8 mouse cellular contexts compared by ENCODE assay signal in genomic region chr11:116434287-116434966, GRCm38 (mm10). TPM values are rescaled to one million over a fixed set of nuclear protein-coding genes. Genes with fewer than 3 reads are reported as not detected.
DNase-seq lines count a peak whose midpoint lies in the region; TF ChIP-seq lines count a peak whose summit lies in the region.

No protein-coding gene starts in this region.

- H3K9me3 ChIP-seq in ES-E14 (ENCODE audit: control insufficient read depth, insufficient read depth, low read depth, low read length): no peaks in the 10 kb centered on the region
- no peaks in the 10 kb centered on the region for H3K9me3 ChIP-seq in forebrain, embryonic 10.5 days

- H3K36me3 ChIP-seq in ES-E14 (ENCODE audit: control insufficient read depth, insufficient read depth, low read length, poor library complexity, severe bottlenecking): peaks cover 32% of the 10 kb centered on the region
- H3K36me3 ChIP-seq in forebrain, embryonic 10.5 days (replicated peaks): peaks cover 37% of the 10 kb centered on the region

- in situ Hi-C loops in ES-E14 (cut with MboI; ENCODE audit: low sequenced_read_pairs in 2 of 2, unreplicated experiment in 2 of 2): no loop called here

- no peak for DNase-seq in ES-E14 (ENCODE audit: low read depth, low spot score)
- DNase-seq in forebrain, embryonic 10.5 days (ENCODE audit: extremely low spot score, low spot score): peak; percentile 70
- DNase-seq in heart, postnatal 10 days: peak; percentile 84
- DNase-seq in layer of hippocampus, postnatal 10 days (ENCODE audit: low spot score in 2 of 2): peak; percentile 65 to 73
- peak; percentile 78 for DNase-seq in lung, postnatal 25 days (ENCODE audit: low spot score)
- peak; percentile 61 for DNase-seq in right cerebral cortex, postnatal 14 days
- peak; percentile 78 to 80 for DNase-seq in urinary bladder, postnatal 4 days (ENCODE audit: low spot score in 2 of 2)

- peak overlapping the region; percentile 84 for H3K9ac ChIP-seq in ES-E14 (ENCODE audit: insufficient read depth, low read depth, low read length, poor library complexity, severe bottlenecking)

- H3K4me3 ChIP-seq in ES-E14 (ENCODE audit: insufficient read depth in 1 of 2, low read depth in 1 of 2, low read length in 2 of 2, poor library complexity in 1 of 2, severe bottlenecking in 1 of 2): peak overlapping the region; percentile 78 to 97
- peak overlapping the region; percentile 96 for H3K4me3 ChIP-seq in brown adipose tissue, adult 24 weeks (ENCODE audit: insufficient read depth, low read depth, low read length)
- peak overlapping the region; percentile 96 for H3K4me3 ChIP-seq in forebrain, embryonic 10.5 days

- intact Hi-C loops in heart, postnatal 10 days (cut with DNase I): loop anchor here (5.0 kb wide), 1 partner anchor 347 kb away; the partner anchor contains the start of gene Wbp2

- under 1% methylated on average over 66 of the region's 67 CpGs for WGBS in forebrain, embryonic 10.5 days

- H3K27me3 ChIP-seq in forebrain, embryonic 10.5 days (ENCODE audit: poor library complexity, severe bottlenecking): peaks cover 22% of the 10 kb centered on the region

- H3K27ac ChIP-seq in ES-E14 (ENCODE audit: insufficient read depth, low read depth, low read length, poor library complexity, severe bottlenecking): peak overlapping the region; percentile 63
- H3K27ac ChIP-seq in brown adipose tissue, adult 24 weeks (replicated peaks; ENCODE audit: low read depth, low read length): peak overlapping the region; percentile 71
- H3K27ac ChIP-seq in forebrain, embryonic 10.5 days: peak overlapping the region; percentile 97

- peaks cover 19 to 28% of the 10 kb centered on the region in 2 experiments for H3K4me1 ChIP-seq in ES-E14 (ENCODE audit: control insufficient read depth in 2 of 2, insufficient read depth in 2 of 2, low read length in 2 of 2, poor library complexity in 1 of 2)
- peaks cover 24% of the 10 kb centered on the region for H3K4me1 ChIP-seq in brown adipose tissue, adult 24 weeks (ENCODE audit: control insufficient read depth, insufficient read depth, insufficient read length, low read length)
- peaks cover 69% of the 10 kb centered on the region for H3K4me1 ChIP-seq in forebrain, embryonic 10.5 days

TF ChIP-seq in ES-E14, 5 proteins besides CTCF, POLR2A, EP300 and RAD21:
- TF ChIP-seq ZC3H11A (IDR thresholded peaks at IDR 0.05; ENCODE audit: borderline replicate concordance, low read depth, low read length) (no peak), MAFK (IDR thresholded peaks at IDR 0.05; ENCODE audit: insufficient read depth, low read depth, low read length) (no peak), ZNF384 (IDR thresholded peaks at IDR 0.05; ENCODE audit: low read depth, low read length) (no peak), CHD2 (IDR thresholded peaks at IDR 0.05; ENCODE audit: low read depth, low read length) (no peak), HCFC1 (IDR thresholded peaks at IDR 0.05; ENCODE audit: borderline replicate concordance, insufficient read depth, low read length) (no peak)

RNA-seq across cellular contexts. Expression of gene Ubald2, which starts 0.5 kb away (rescaled TPM):
- total RNA-seq in ES-E14 (2012; rRNA removed): 106 and 117 TPM in 2 replicates
- polyA plus RNA-seq in brown adipose tissue, adult 24 weeks (2012; ENCODE audit: insufficient read depth, insufficient read length, missing spikeins): 29.8 and 38.4 TPM in 2 replicates
- 31.6 and 33.1 TPM in 2 replicates for polyA plus RNA-seq in forebrain, embryonic 10.5 days (2016; fragmentation: Nextera tagmentation; extraction: Ambion mirVana)
- total RNA-seq in heart, postnatal 10 days (2021): 10 to 100 TPM; 47.2 to 49.4 TPM
- 10 to 100 TPM; 35.7 to 46.1 TPM for total RNA-seq in layer of hippocampus, postnatal 10 days (2021)

RNA-seq across cellular contexts. Expression of gene Rnf157, which starts 21.6 kb away (rescaled TPM):
- 3.7 and 6.1 TPM in 2 replicates for total RNA-seq in ES-E14 (2012; rRNA removed)
- 0.67 TPM in 1 of 2 replicates, not detected in the other for polyA plus RNA-seq in brown adipose tissue, adult 24 weeks (2012; ENCODE audit: insufficient read depth, insufficient read length, missing spikeins)
- 5.5 and 5.7 TPM in 2 replicates for polyA plus RNA-seq in forebrain, embryonic 10.5 days (2016; fragmentation: Nextera tagmentation; extraction: Ambion mirVana)
- 10 to 100 TPM; 10.0 TPM for total RNA-seq in heart, postnatal 10 days (2021)
- 100 to 1,000 TPM; 184 to 186 TPM for total RNA-seq in layer of hippocampus, postnatal 10 days (2021)

RNA-seq across cellular contexts. Expression of gene Qrich2, which starts 31.6 kb away (rescaled TPM):
- 0.22 and 0.37 TPM in 2 replicates for total RNA-seq in ES-E14 (2012; rRNA removed)
- not detected in 2 replicates for polyA plus RNA-seq in brown adipose tissue, adult 24 weeks (2012; ENCODE audit: insufficient read depth, insufficient read length, missing spikeins)
- polyA plus RNA-seq in forebrain, embryonic 10.5 days (2016; fragmentation: Nextera tagmentation; extraction: Ambion mirVana): 0.16 and 0.24 TPM in 2 replicates
- not detected for total RNA-seq in heart, postnatal 10 days (2021)
- total RNA-seq in layer of hippocampus, postnatal 10 days (2021): under 1 TPM in 1 of 2 experiments, not detected in 1; 0.18 TPM

RNA-seq across cellular contexts. Expression of gene Prpsap1, which starts 59.6 kb away (rescaled TPM):
- 100 and 121 TPM in 2 replicates for total RNA-seq in ES-E14 (2012; rRNA removed)
- polyA plus RNA-seq in brown adipose tissue, adult 24 weeks (2012; ENCODE audit: insufficient read depth, insufficient read length, missing spikeins): 19.2 and 19.3 TPM in 2 replicates
- 200 and 209 TPM in 2 replicates for polyA plus RNA-seq in forebrain, embryonic 10.5 days (2016; fragmentation: Nextera tagmentation; extraction: Ambion mirVana)
- 10 to 100 TPM; 45.3 to 45.8 TPM for total RNA-seq in heart, postnatal 10 days (2021)
- 10 to 100 TPM; 89.8 to 90.7 TPM for total RNA-seq in layer of hippocampus, postnatal 10 days (2021)

Comparison
In these comparisons a context has a peak if more than half of its experiments do, and no peak if none do; other contexts are left out.
1. RNA of gene Rnf157, which starts 21.6 kb away (total RNA-seq): 184 to 186 TPM in layer of hippocampus, postnatal 10 days; 10.0 TPM in heart, postnatal 10 days and 3.7 to 6.1 TPM in ES-E14; every median in the first group is over 10 times any median in the second.
2. Peak in every context shown above with its lines, with median percentiles within 50 percentile points of each other: H3K27ac ChIP-seq and H3K4me3 ChIP-seq.